In the genomic region with DNA sequence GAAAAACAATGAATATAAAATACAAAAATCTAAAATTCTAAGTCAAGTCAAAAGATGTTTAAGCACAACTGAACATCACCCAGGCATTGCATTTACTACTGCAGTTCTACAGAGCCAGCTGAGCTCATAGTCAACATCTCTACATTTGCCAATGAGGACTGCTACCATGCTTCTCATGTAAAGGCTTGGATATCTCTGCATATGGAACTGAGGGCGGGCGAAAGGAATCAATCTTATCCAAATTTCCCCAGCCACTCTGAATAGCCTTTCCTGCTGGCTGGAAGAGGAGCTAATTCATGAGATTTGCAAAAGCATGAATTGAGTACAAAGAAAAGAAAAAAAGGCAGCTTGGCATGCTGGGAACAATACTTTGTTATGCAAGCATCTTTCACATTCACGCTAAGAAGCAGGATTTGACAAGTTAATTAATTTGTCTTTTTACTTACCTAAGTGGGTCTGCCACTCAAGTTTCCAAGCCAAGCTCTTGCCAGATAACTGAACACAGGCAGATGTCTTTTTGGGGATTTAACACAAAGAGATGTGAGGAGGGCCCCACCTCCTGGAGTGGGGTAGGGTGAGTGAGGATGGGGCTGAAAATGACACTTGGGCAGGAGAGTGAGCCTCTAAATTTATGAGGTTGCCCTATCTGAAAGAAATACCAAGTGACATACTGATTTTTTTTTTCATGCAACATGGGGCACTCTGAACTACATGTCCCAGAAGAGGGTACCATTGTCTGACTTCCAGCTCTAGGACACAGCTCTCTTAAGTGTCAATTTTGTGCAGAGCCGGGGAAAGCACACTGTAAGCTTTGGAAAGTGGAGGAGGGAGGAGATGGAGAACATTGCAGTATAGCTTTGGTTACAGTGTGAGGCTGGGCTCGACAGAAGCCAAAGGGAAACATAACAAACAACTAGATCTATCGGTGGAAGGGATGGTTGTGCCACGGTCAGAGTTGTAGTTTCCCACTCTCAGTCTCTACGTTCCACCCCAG, we compare ENCODE assay signal across 32 mouse cellular contexts. TPM values are rescaled to one million over a fixed set of nuclear protein-coding genes. Genes with fewer than 3 reads are reported as not detected.
DNase-seq lines count a peak whose midpoint lies in the region; ATAC-seq and TF ChIP-seq lines count a peak whose summit lies in the region.
"Had no signal": no experiment of that assay in that cellular context is flagged by ENCODE, and none has a peak within 500 bp of the region (broad histone marks: within the 10 kb centered on the region; RNA-seq: fewer than 3 reads in every experiment).

No protein-coding gene starts in this region.

- TF ChIP-seq CTCF in hindbrain, postnatal 0 days (IDR thresholded peaks at IDR 0.05; ENCODE audit: low read depth) = no peak
- no peak for TF ChIP-seq CTCF in kidney, adult 2 months (conservative IDR thresholded peaks at IDR 0.05; ENCODE audit: insufficient read depth, insufficient read length, low read depth, low read length)

- no peak overlapping the region for H3K4me2 ChIP-seq in hindbrain, embryonic 12.5 days (replicated peaks)
- H3K4me2 ChIP-seq in hindbrain, postnatal 0 days (ENCODE audit: low read depth, low read length) = no peak overlapping the region
- no peak overlapping the region for H3K4me2 ChIP-seq in forebrain, embryonic 12.5 days
- no peak overlapping the region for H3K4me2 ChIP-seq in midbrain, embryonic 13.5 days (replicated peaks)
- H3K4me2 ChIP-seq: embryonic facial prominence, embryonic 15.5 days; heart, embryonic 13.5 days; limb, embryonic 12.5 days; liver, embryonic 11.5 days had no signal

- H3K9me3 ChIP-seq in hindbrain, embryonic 12.5 days (replicated peaks) = no peaks in the 10 kb centered on the region
- H3K9me3 ChIP-seq in hindbrain, postnatal 0 days (ENCODE audit: low read length) = no peaks in the 10 kb centered on the region
- H3K9me3 ChIP-seq in forebrain, embryonic 12.5 days = no peaks in the 10 kb centered on the region
- H3K9me3 ChIP-seq in midbrain, embryonic 13.5 days = no peaks in the 10 kb centered on the region
- H3K9me3 ChIP-seq: embryonic facial prominence, embryonic 15.5 days; limb, embryonic 12.5 days had no signal

- no peak overlapping the region for H3K9ac ChIP-seq in hindbrain, embryonic 12.5 days
- H3K9ac ChIP-seq in hindbrain, postnatal 0 days (replicated peaks; ENCODE audit: low read length) = no peak overlapping the region
- no peak overlapping the region for H3K9ac ChIP-seq in forebrain, embryonic 12.5 days
- H3K9ac ChIP-seq in midbrain, embryonic 13.5 days (replicated peaks) = no peak overlapping the region
- H3K9ac ChIP-seq: embryonic facial prominence, embryonic 15.5 days; heart, embryonic 13.5 days; limb, embryonic 12.5 days; liver, postnatal 0 days had no signal

- no peak overlapping the region for H3K4me3 ChIP-seq in hindbrain, embryonic 12.5 days
- no peak overlapping the region for H3K4me3 ChIP-seq in hindbrain, postnatal 0 days (ENCODE audit: low read length)
- H3K4me3 ChIP-seq in forebrain, embryonic 12.5 days (replicated peaks) = no peak overlapping the region
- no peak overlapping the region for H3K4me3 ChIP-seq in midbrain, embryonic 13.5 days (replicated peaks)
- H3K4me3 ChIP-seq in kidney, adult 2 months (ENCODE audit: insufficient read depth, low read depth, low read length) = no peak overlapping the region
- H3K4me3 ChIP-seq: embryonic facial prominence, embryonic 15.5 days; heart, embryonic 13.5 days; limb, embryonic 12.5 days had no signal

- H3K36me3 ChIP-seq in hindbrain, embryonic 12.5 days = no peaks in the 10 kb centered on the region
- no peaks in the 10 kb centered on the region for H3K36me3 ChIP-seq in hindbrain, postnatal 0 days (ENCODE audit: insufficient read depth, low read length)
- H3K36me3 ChIP-seq in forebrain, embryonic 12.5 days (replicated peaks) = no peaks in the 10 kb centered on the region
- H3K36me3 ChIP-seq in midbrain, embryonic 13.5 days = no peaks in the 10 kb centered on the region
- no peaks in the 10 kb centered on the region for H3K36me3 ChIP-seq in kidney, adult 2 months (ENCODE audit: control insufficient read depth, insufficient read depth, low read length)
- H3K36me3 ChIP-seq: embryonic facial prominence, embryonic 15.5 days; G1E; heart, embryonic 13.5 days; limb, embryonic 12.5 days had no signal

- no peaks in the 10 kb centered on the region for H3K4me1 ChIP-seq in hindbrain, embryonic 12.5 days
- no peaks in the 10 kb centered on the region for H3K4me1 ChIP-seq in hindbrain, postnatal 0 days (ENCODE audit: insufficient read depth, low read length)
- peaks cover 8% of the 10 kb centered on the region for H3K4me1 ChIP-seq in forebrain, embryonic 12.5 days
- peaks cover 6% of the 10 kb centered on the region; the same call in 1 of the 2 replicates for H3K4me1 ChIP-seq in midbrain, embryonic 13.5 days (replicated peaks)
- H3K4me1 ChIP-seq in kidney, adult 2 months (ENCODE audit: control insufficient read depth, insufficient read depth, low read length) = no peaks in the 10 kb centered on the region
- H3K4me1 ChIP-seq: embryonic facial prominence, embryonic 15.5 days; heart, embryonic 13.5 days; limb, embryonic 12.5 days had no signal

- ATAC-seq in hindbrain, embryonic 12.5 days (ENCODE audit: low FRiP score) = peak; percentile 48; the same call in 1 of the 2 replicates
- no peak for ATAC-seq in hindbrain, postnatal 0 days
- peak; percentile 69 for ATAC-seq in forebrain, embryonic 12.5 days (ENCODE audit: low FRiP score)
- ATAC-seq in midbrain, embryonic 13.5 days = peak; percentile 68; the same call in 1 of the 2 replicates
- ATAC-seq: activated CD4-positive, CD25-positive, alpha-beta regulatory T cell, adult 4 months; inflammation-experienced regulatory T-cells, adult 6 months; liver, postnatal 0 days; lung, postnatal 0 days had no signal

- no peak overlapping the region for H3K27ac ChIP-seq in hindbrain, embryonic 12.5 days
- no peak overlapping the region for H3K27ac ChIP-seq in hindbrain, postnatal 0 days
- H3K27ac ChIP-seq in forebrain, embryonic 12.5 days = peak overlapping the region; percentile 47; the same call in 1 of the 2 replicates
- H3K27ac ChIP-seq in midbrain, embryonic 13.5 days = no peak overlapping the region
- H3K27ac ChIP-seq in kidney, adult 2 months (ENCODE audit: insufficient read depth, low read depth, low read length) = no peak overlapping the region
- H3K27ac ChIP-seq: embryonic facial prominence, embryonic 15.5 days; heart, embryonic 13.5 days; limb, embryonic 12.5 days had no signal

- DNase-seq in hindbrain, postnatal 0 days (ENCODE audit: low spot score) = no peak
- DNase-seq in Muller cell, postnatal 12 days (ENCODE audit: inconsistent ontology term) = peak; percentile 20
- no peak for DNase-seq in kidney, adult 2 months
- DNase-seq in kidney, adult 9 months = no peak
- no peak for DNase-seq in thymus, adult 18-20 months
- DNase-seq: adrenal gland, adult 8-10 months; cerebellum, adult 9-10 months; gastrocnemius, postnatal 25 days; heart, adult 18-20 months; kidney, adult 8-10 months; kidney, postnatal 14 days; layer of hippocampus, postnatal 36 days; liver, postnatal 0 days; thymus, adult 2 months; thymus, postnatal 4 days had no signal

- H3K27me3 ChIP-seq in hindbrain, embryonic 12.5 days = no peaks in the 10 kb centered on the region
- H3K27me3 ChIP-seq in hindbrain, postnatal 0 days (ENCODE audit: insufficient read depth, low read length) = no peaks in the 10 kb centered on the region
- no peaks in the 10 kb centered on the region for H3K27me3 ChIP-seq in forebrain, embryonic 12.5 days
- H3K27me3 ChIP-seq in midbrain, embryonic 13.5 days = no peaks in the 10 kb centered on the region
- no peaks in the 10 kb centered on the region for H3K27me3 ChIP-seq in kidney, adult 2 months (replicated peaks; ENCODE audit: control insufficient read depth, insufficient read depth, low read length)
- H3K27me3 ChIP-seq: embryonic facial prominence, embryonic 15.5 days; heart, embryonic 13.5 days; limb, embryonic 12.5 days had no signal

- 50% methylated on average over 8 of the region's 8 CpGs for WGBS in hindbrain, embryonic 12.5 days
- 44% methylated on average over 8 of the region's 8 CpGs for WGBS in hindbrain, postnatal 0 days
- 43% methylated on average over 8 of the region's 8 CpGs for WGBS in forebrain, embryonic 12.5 days
- 34% methylated on average over 8 of the region's 8 CpGs for WGBS in midbrain, embryonic 13.5 days
- WGBS in kidney, adult 2 months = 75% methylated on average over 8 of the region's 8 CpGs

- TF ChIP-seq POLR2A in kidney, adult 2 months (IDR thresholded peaks at IDR 0.05; ENCODE audit: low read depth, low read length) = no peak

RNA-seq across cellular contexts. Expression of gene Pp2d1, which starts 12.4 kb away (rescaled TPM):
- polyA plus RNA-seq in hindbrain, embryonic 12.5 days (2016; fragmentation: Nextera tagmentation; extraction: Ambion mirVana) = 0.39 and 0.44 TPM in 2 replicates
- not detected in 2 replicates for total RNA-seq in hindbrain, postnatal 0 days (2014; rRNA removed)
- polyA plus RNA-seq in hindbrain, postnatal 0 days (2015; fragmentation: Nextera tagmentation; extraction: Ambion mirVana) = 0.21 TPM in 2 replicates
- polyA plus RNA-seq in forebrain, embryonic 12.5 days (2016; fragmentation: Nextera tagmentation; extraction: Ambion mirVana) = 0.29 and 0.45 TPM in 2 replicates
- 0.42 and 0.63 TPM in 2 replicates for polyA plus RNA-seq in midbrain, embryonic 13.5 days (2015; fragmentation: Nextera tagmentation; extraction: Ambion mirVana)
- polyA plus RNA-seq in kidney, adult 2 months (2012; rRNA removed) = not detected in 2 replicates
- total RNA-seq: adrenal gland, adult 8-10 months; common myeloid progenitor, adult 5-6 weeks; gastrocnemius, postnatal 25 days; heart, adult 18-20 months; heart, postnatal 25 days; layer of hippocampus, adult 18-20 months; layer of hippocampus, postnatal 36 days; left cerebral cortex, postnatal 14 days; monocyte, adult 5-6 weeks; neutrophil, adult 5-6 weeks had no signal
- polyA plus RNA-seq: G1E; liver, postnatal 0 days; thymus, adult 2 months had no signal

RNA-seq across cellular contexts. Expression of gene Kat2b, which starts 15.1 kb away (rescaled TPM):
- 5.3 and 5.8 TPM in 2 replicates for polyA plus RNA-seq in hindbrain, embryonic 12.5 days (2016; fragmentation: Nextera tagmentation; extraction: Ambion mirVana)
- 17.5 and 20.6 TPM in 2 replicates for total RNA-seq in hindbrain, postnatal 0 days (2014; rRNA removed)
- 4.2 and 4.6 TPM in 2 replicates for polyA plus RNA-seq in hindbrain, postnatal 0 days (2015; fragmentation: Nextera tagmentation; extraction: Ambion mirVana)
- 7.4 and 8.1 TPM in 2 replicates for polyA plus RNA-seq in forebrain, embryonic 12.5 days (2016; fragmentation: Nextera tagmentation; extraction: Ambion mirVana)
- 5.0 and 7.6 TPM in 2 replicates for polyA plus RNA-seq in midbrain, embryonic 13.5 days (2015; fragmentation: Nextera tagmentation; extraction: Ambion mirVana)
- 9.9 and 15.5 TPM in 2 replicates for polyA plus RNA-seq in kidney, adult 2 months (2012; rRNA removed)
